Mouse (Mus musculus) megakaryocyte progenitor cell, adult 5-6 weeks (primary cell): Measurements from ENCODE around the gene Ckap4. TPM values are rescaled to one million over a fixed set of nuclear protein-coding genes. Genes with fewer than 3 reads are reported as not detected.
A peak's percentile ranks its signal among the peaks of the same experiment; 100 is the strongest.

ENCODE experiments used
- ATAC-seq: replicated peaks from 2 replicates; pipeline ENCODE4 v1.8.0; 2016; ENCODE audit warnings: mild to moderate bottlenecking, moderate TSS enrichment, inconsistent platforms; ENCODE audit not compliant: poor library complexity
- total RNA-seq, 2 experiments: library from RNA; stranded (forward) in 1 of 2; stranded (reverse) in 1 of 2; fragments of 157-497, 149-512 nt in 1 of 2; fragments of 200-1000 nt in 1 of 2; gene quantifications; 2 replicates each; pipeline versions ENCODE4 v1.2.3 to v1.2.4; 2015 to 2017

Gene Ckap4
- total RNA-seq (2015) (72.5 and 84.2 TPM in 2 replicates), total RNA-seq (2017) (63.4 and 70.0 TPM in 2 replicates)

- peak; percentile 47 for ATAC-seq
Measured at GRCm38 (mm10) chr10:84533912-84534671, at the start of gene Ckap4. Gene Ckap4 (minus strand): TSS chr10:84534062.

GRCm38 (mm10) chr10:84582236-84582635 lies 48.4 kb upstream of the Ckap4 start:
- no peak for ATAC-seq

- no peak for ATAC-seq
Measured at GRCm38 (mm10) chr10:84581191-84581590, 47.3 kb upstream of the Ckap4 start.

- no peak for ATAC-seq
Measured at GRCm38 (mm10) chr10:84579527-84579926, 45.7 kb upstream of the Ckap4 start.

GRCm38 (mm10) chr10:84578738-84579137 lies 44.9 kb upstream of the Ckap4 start:
- ATAC-seq, result no peak

DNA sequence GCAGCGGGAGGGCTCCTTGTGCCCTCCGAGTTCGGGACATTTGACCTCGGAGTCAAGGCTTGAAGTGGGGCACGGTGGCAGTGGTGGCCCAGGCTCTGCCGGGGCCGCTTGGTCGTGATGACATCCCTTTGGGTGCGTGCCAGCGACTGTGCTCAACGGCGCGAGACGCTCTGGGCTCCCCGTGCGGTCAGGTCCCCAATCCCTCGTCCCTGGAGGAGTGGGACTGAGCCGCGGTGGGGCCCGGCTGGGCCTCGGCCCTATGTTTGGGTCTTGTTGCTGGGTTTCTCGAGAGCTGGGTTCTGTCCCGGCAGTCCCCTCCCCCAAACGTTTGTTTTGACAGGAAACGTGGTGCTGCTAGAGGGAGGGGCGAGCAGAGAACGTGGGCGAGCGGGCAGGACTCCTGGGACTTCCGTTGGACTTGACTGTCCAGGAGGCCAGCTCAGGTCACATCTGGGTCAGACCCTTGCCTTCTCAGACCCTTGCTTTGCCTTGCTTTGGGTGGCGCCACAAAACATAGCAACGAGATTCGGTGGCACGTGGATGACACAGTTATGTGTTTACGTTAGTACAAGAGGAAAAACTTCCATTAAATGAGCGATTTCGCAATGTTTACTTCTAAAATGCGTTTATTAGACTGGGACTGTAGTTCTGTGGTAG lies 43.3 kb upstream of the Ckap4 start:
- ATAC-seq, result peak; percentile 29

- peak; percentile 81 for ATAC-seq
Measured at GRCm38 (mm10) chr10:84576395-84577070, 42.7 kb upstream of the Ckap4 start, which contains the start of gene Tcp11l2. Gene Tcp11l2 (plus strand): TSS chr10:84576626.

- ATAC-seq, result peak; percentile 67
Measured at GRCm38 (mm10) chr10:84576029-84576394, 42.1 kb upstream of the Ckap4 start.

DNA sequence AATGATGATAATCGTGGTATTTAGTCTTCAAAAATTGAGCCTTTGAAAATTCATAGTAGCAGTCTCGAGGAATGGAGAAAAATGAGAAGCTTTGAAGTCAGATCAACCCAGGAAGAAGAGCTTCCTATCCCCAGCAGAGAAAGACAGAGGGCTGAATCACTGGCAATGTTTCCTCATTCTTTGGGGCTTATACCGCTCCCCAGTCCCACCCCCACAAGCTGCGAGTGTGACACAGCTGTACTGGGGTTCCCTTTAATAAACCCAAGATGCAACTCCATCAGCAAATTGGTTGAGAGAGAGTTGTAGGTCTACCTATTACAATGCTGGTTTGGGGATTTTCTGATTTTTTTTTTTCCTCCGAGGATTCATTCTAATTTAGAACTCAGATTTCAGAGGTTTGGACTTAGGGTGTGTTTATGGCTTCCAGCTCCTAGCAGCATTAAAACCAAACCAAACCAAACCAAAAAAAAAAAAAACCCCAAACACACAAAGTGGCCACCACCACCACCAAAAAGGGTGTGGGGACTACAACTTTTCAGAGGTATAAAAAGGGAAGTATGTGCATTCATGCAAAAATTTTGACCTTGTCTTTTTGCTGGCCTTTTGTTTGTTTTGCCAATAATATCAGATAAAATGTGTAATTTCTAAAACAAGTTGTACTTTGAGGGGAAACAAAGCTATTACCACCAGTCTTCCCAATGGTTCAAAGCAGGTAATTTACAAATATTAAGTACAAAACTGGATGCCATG lies 40.0 kb upstream of the Ckap4 start:
- 0 out of 2 replicates have a peak, but pooled peaks have one; percentile 15 for ATAC-seq

- no peak for ATAC-seq
Measured at GRCm38 (mm10) chr10:84571052-84571639, 37.3 kb upstream of the Ckap4 start.

DNA sequence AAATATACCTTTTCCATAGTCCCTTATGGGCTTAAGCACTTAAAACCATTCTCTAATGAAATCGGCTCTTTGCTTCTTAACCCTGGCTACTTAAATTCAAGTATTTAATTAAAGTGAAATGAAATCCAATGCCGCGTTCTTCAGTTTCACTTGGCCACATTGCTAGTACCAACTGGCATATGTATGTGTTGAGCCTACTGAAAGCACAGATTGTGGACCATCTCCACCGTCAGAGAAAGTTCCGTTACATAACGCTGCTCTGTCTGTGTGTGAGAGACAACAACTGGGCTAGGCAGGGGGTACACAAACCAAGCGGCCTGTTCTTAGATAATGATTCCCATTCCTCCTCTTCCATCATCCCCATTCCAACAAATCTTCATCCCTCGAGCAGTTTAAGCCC lies 30.6 kb upstream of the Ckap4 start:
- ATAC-seq, result no peak

DNA sequence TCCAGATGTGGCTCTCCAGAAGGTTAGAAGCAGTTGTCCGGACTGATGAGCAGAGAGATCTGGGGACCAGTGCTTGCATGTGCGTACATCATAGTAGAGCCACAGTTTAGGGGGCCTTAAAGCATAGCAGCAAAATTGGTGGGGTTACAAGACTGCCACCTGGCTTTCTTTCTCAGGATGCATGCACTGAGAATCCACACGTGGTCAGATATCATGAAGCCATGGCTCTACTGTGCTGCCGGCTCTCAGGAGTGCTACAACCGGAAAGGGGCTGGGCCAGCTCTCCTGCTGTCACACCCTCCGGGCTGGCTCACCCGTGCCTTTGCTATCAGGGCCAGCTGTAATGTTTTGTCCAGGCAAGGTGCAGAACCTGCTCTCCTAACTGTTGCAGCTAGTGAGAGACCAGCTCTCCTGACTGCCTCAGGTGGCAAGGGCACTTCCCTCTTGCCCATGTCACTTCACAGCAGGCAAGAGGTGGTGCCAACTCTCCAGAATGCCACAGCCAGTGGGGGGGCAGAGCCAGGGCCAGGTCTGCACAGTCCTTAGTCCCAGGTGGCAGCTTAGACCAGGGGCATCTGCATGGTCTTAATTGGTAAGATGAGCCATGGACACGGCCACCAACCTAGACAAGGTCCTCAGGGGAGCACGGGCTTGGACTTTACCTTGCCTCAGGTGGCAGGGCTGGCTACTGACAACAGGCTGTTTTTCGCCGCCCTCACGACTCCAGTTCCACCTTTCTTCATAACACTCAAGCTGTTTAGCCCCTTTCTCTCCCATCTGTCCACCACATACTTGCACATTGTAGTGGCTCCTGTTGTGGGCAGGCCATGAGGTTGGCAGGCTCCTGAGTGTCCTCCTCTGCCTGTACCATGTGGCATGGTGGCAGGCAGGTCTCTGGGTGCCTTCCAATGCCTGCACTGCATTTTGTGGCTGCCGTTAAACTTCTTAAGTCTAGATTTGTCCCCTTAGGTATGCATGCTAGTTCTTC lies 29.0 kb upstream of the Ckap4 start:
- ATAC-seq, result peak; percentile 94

GRCm38 (mm10) chr10:84562121-84562520 lies 28.3 kb upstream of the Ckap4 start:
- no peak for ATAC-seq

DNA sequence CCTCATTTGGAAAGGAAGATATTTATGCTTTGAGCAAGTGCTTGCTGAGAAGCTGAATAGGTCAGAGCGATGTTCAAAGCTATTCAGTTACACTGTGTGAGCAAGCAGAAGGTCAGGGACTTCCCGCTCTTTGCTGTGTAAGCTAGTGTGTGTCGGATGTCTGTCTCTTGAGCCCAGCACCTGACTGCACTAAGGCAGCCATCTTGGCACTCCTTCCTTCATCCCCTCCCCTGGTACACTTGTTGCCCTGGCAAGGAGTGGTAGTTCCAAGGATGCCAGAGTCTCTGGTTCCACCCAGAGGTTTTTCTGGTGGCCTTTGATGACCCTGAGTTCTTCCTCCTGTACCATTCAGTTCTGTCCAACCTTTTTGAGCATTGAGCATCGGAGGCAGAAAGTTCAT lies 26.1 kb upstream of the Ckap4 start:
- ATAC-seq, result no peak

DNA sequence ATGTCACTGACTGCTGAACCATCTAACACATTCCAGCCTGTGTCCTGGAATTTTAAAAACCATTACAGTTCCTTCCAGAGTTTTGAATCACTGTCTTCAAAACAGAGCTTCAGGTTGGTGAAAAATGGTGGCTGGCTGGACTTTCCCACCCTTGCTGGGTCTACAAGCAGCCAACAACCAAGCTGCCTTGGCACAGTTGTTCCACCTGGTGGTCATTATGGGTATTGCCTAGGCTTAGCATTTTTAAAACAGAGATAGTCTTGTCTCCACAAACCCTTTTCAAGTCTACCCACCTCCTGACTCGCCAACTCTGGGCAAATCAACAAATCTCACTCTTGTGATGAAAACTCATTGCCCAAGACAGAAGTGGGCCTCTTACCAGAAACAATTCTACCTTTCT lies 24.6 kb upstream of the Ckap4 start:
- 0 out of 2 replicates have a peak, but pooled peaks have one; percentile 35 for ATAC-seq

DNA sequence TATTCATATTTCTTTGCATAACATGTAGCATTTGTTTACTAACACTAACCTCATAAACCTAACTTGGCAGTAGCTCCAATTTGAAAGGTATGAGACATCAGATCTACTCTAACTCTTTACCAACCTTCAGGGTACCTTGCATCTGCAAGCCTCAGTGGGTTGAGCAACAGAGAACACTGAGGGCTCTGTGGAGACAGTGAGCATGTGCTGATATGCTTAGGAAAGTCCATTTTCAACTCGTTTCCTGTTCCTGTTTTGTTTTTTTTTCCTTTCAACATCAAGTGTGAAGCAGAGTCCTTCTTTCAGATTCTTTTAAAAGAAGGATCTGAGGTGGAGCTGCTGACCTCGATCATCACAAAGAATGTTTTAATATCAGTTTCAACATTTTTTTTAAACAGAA lies 22.3 kb upstream of the Ckap4 start:
- ATAC-seq, result peak; percentile 79

DNA sequence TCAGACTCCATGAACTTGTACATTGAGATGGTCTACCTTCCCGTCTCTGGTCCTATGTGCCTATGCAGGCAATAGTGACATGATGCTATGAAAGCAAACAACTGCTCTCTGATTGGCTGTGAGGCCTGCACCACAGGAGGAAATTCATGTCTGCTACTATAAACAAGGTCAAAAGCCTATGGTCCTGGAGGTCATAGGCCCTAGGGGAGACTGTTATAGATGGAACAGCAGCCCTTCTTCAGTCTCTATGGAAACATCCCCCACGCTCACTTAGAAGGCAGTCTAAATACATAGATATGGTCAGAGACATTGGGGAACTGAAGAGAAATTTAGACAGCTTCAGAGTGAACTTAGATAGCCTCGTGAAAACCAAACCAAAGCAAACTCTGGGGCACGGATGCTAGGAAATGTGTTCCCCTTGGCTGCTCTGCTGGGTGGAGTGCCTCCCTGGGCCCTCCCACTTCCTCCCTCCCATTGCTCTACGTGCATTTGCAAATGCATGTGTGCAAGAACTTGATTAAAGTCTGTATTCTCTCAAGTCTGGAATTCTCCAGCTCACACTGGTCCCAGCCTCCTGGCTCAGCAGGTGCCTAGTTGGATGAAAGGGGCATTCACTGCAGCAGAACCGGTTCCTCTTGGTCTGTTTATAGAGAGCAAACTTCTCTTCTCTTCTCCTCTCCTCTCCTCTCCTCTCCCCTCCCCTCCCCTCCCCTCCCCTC lies 20.6 kb upstream of the Ckap4 start:
- peak; percentile 38 for ATAC-seq

DNA sequence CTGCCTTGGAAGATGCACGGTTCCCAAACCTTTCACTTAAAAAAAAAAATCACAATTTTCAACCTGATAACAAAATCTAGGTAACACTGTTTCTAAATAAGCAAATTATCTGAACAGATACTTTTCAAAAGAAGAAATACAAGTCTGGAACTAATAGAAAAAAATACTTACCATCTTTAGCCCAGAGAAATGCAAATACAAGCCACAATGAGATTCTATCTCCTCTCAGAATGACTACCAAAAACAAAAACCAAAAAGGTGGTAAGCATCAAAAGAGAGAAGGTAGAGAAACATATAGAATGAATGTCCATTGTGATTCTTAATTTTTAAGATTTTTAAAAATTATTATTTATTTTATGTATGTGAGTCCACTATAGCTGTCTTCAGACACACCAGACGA lies 18.6 kb upstream of the Ckap4 start:
- no peak for ATAC-seq

DNA sequence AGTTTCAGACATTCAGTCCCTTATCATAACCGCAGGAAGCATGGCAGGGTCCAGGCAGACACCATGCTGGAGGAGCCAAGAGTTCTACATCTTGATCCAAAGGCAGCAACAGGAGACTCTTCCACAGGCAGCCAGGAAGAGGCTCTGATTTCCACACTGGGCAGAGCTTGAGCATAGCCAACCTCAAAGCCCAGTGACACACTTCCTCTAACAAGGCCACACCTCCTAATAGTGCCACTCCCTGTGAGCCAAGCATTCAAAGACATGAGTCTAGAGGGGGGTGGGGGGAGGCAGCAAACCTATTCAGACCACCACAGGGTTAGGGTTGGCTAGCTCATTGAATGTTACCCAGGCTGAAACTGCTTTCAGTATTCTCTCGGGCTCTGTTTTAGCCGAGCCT lies 18.0 kb upstream of the Ckap4 start:
- no peak; the same call in 1 of the 2 replicates for ATAC-seq
